In the genomic region with DNA sequence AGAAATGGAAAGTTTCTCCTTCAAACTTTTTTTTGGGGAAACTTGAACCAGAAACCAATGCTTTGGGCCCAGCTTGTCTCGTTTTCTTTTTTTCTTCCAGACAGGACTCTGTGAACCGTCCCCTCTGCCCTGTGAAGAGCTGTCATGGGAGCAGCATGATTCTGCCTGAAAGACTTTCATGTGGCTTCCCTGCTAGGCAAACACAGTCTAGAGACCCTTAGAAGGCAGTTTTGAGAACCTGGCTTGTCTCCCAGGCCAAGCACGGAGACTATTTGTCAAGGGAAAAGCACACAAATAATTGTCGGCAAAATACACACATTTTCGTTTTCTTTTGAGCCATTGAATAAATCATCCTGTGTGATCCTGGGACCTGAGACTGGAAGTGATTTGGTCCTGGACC, we compare ENCODE assay signal across 11 mouse cellular contexts.
"Had no signal": no experiment of that assay in that cellular context is flagged by ENCODE, and none has a peak within 500 bp of the region (broad histone marks: within the 10 kb centered on the region; RNA-seq: fewer than 3 reads in every experiment).

No protein-coding gene starts in this region.

- H3K9ac ChIP-seq: midbrain, embryonic 12.5 days; neural tube, embryonic 15.5 days had no signal

- H3K27ac ChIP-seq: left cerebral cortex, adult 2 months; limb, embryonic 10.5 days; midbrain, embryonic 12.5 days; neural tube, embryonic 15.5 days had no signal

- H3K9me3 ChIP-seq: limb, embryonic 10.5 days; midbrain, embryonic 12.5 days; neural tube, embryonic 15.5 days had no signal

- H3K4me2 ChIP-seq: liver, embryonic 11.5 days; midbrain, embryonic 12.5 days; neural tube, embryonic 15.5 days had no signal

- ATAC-seq: inflammation-experienced regulatory T-cells, adult 6 months had no signal

- H3K36me3 ChIP-seq: limb, embryonic 10.5 days; midbrain, embryonic 12.5 days; neural tube, embryonic 15.5 days had no signal

- H3K4me3 ChIP-seq: left cerebral cortex, adult 2 months; limb, embryonic 10.5 days; midbrain, embryonic 12.5 days; myocyte; neural tube, embryonic 15.5 days had no signal

- DNase-seq: kidney, adult 18-20 months; kidney, postnatal 14 days; lung, postnatal 10 days; right cerebral cortex, postnatal 14 days had no signal
